Mouse (Mus musculus) urinary bladder, adult 18-20 months (tissue): ENCODE results near the gene C1galt1.
A peak's percentile ranks its signal among the peaks of the same experiment; 100 is the strongest.

Source experiments
- DNase-seq, 2 experiments: peaks; one replicate each; pipeline ENCODE4 v3.0.0; 2022; ENCODE audit warnings: low spot score in 2 of 2, mixed read lengths in 2 of 2

Gene C1galt1

GRCm38 (mm10) chr6:7844802-7845679 is at the start of gene C1galt1:
Gene C1galt1, plus strand, starts transcription at chr6:7844842.
- peak in 1 of 2 experiments; percentile 53 for DNase-seq

- peak; percentile 22 to 79 for DNase-seq
Observed at GRCm38 (mm10) chr6:7799969-7800368, 44.7 kb upstream of the C1galt1 start.

- DNase-seq, result no peak
Observed at GRCm38 (mm10) chr6:7803765-7804542, 40.7 kb upstream of the C1galt1 start.

DNA sequence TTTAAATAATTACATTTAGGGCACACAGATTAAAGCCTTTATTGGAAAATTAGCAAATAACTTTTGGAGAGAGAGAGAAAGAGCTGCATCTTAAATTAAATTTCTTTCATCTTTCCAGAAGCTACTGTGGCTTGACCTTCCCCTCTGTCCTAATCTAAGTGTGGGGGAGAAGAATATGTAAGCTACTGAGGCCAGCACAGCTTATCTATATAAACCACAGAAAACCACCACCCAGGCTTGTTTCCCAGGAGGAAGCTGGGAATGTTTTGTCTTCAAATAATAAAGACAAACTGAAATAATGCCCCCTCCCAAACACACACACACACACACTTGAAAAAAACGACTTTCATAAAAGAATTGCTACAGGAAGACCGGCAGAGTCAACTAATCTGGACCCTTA is 30.5 kb upstream of the C1galt1 start:
- DNase-seq, result no peak

GRCm38 (mm10) chr6:7816233-7816632 is 28.4 kb upstream of the C1galt1 start:
- DNase-seq, result no peak

DNA sequence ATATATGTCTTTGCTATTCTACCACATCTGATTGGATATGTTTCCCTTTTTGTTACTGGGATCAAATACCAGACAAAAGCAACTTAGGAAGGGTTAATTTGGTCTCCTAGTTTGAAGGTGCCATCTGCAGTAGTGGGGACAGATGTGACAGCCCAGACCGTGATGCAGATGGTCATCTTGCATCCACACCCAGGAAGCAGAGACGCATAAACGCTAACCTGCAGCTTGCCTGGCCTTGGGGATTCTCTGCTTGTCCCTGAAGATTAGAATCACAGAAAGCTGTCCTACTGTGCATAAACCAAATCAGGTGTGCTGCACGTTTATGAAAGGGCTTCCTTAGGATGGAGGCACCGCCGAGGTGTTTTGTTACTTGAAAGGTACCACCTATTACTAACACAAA is 22.0 kb upstream of the C1galt1 start:
- no peak for DNase-seq

GRCm38 (mm10) chr6:7830793-7831192 is 13.8 kb upstream of the C1galt1 start:
- DNase-seq, result no peak

- no peak for DNase-seq
Observed at GRCm38 (mm10) chr6:7832564-7833175, 12.0 kb upstream of the C1galt1 start.

DNA sequence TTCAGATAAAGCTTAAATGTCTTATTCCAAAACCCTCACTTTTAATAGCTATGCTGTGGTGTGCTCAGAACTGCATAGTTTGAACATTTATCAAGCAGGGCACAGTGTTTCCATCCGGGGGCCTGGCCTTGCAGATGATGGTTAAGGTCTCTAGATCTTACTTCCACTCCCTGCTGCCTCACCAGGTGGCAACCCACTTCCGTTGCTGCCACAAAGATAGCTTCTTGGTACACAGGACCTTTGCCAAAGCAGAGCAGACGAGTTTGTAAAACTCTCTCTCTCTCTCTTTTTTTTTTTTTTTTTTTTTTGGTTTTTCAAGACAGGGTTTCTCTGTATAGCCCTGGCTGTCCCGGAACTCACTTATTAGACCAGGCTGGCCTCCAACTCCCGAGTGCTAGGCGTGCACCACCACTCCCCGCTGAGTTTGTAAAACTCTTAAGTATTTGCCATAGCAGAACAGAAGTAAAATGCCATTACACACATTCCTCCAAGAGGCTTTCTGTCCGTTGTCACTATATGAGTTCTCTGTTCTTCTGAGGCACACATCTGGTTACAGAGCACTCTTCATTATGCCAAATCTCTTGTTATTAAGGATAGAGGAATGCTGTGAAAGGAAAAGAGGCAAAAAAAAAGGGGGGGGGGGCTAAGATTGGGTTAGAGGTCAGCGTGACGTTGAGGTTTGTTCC is 773 bp upstream of the C1galt1 start:
- no peak for DNase-seq

GRCm38 (mm10) chr6:7844412-7844801 is 235 bp upstream of the C1galt1 start:
- peak; percentile 95 to 97 for DNase-seq

GRCm38 (mm10) chr6:7845680-7846017 is 1.0 kb downstream of the C1galt1 start:
- no peak for DNase-seq

- DNase-seq, result no peak
Observed at GRCm38 (mm10) chr6:7846726-7847439, 2.2 kb downstream of the C1galt1 start.

GRCm38 (mm10) chr6:7847890-7848508 is 3.4 kb downstream of the C1galt1 start:
- peak in 1 of 2 experiments; percentile 61 for DNase-seq

- no peak for DNase-seq
Observed at GRCm38 (mm10) chr6:7848714-7849113, 4.1 kb downstream of the C1galt1 start.

DNA sequence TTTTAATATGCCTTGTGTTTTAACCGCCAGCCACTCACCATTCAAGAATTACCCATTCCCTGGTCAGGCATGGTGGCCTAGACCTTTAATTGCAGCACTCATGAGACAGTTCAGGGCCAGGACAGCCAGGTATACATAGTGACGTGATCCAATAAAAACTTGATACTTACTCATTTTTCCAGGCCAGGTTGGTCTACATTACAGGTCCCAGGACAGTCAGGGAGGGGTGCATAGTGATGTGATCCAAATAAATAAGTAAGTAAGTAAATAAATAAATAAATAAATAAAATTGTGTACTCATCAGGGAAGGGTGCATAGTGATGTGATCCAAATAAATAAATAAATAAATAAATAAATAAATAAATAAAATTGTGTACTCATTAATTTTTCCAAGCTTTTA is 6.4 kb downstream of the C1galt1 start:
- DNase-seq, result no peak

DNA sequence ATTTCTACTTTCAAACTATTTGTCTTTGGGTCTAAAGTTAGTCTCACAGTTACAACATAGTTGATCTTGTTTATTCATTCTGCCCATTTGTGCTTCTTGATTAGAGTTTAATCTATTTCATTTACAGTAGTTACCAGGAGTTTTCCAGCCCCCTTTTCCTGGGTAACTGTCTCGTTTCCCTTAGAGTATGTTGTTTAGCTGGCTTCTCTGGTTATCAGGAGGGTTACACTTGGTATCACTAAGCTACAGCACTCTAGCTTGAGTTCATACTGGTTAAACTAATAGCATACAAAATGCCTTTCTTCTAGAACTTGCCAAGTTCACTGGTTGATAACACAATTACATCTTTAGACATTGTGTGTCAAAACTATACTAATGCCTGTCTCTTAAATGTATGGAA is 8.3 kb downstream of the C1galt1 start:
- DNase-seq, result no peak

- no peak for DNase-seq
Observed at GRCm38 (mm10) chr6:7853461-7853860, 8.8 kb downstream of the C1galt1 start.

GRCm38 (mm10) chr6:7856682-7857290 is 12.1 kb downstream of the C1galt1 start:
- DNase-seq, result no peak

DNA sequence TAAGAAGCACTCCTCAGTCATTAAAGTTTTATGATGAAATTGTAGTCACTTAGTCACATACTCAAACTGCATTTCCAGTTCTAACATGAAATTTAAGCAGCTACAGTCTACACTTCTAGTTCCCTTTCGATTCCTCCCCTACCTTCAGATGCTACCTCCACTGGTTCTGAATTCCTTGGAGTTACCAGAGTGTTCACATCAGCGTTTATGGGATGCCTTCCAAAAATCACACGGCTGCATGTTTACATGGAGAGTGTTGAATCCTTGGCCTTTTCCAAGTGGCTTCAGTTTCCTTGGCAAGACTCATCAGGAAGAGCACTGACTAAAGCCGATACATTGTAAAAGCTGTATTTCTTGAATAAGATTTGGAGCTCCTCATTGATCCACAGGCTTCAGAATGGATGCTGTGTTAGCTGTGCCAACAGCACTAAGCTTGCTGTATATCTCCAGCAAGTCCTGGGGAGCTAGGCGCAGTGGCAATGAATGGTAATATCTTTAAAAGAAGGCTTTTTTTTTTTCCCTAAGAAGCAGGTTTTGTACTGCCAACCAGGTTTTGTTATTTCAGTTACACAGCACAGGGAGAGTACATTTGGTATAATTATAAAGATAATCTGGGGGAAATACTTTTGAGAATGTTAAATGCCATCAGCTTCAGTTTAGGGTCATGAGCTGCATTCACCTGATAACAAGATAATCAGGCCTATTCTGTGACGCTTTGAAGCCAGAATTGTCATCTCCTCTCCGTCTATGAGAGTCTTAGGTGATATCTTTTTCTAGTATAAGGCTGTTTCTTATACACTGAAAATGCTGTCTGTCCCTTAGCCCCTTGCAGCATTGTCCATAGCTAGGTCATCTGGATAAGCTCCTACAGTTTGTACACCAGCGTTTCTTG is 13.0 kb downstream of the C1galt1 start:
- no peak for DNase-seq
